ENCODE assay signal across 18 mouse cellular contexts in genomic region chr17:81737309-81737708, GRCm38 (mm10). TPM values are rescaled to one million over a fixed set of nuclear protein-coding genes. Genes with fewer than 3 reads are reported as not detected.
A peak's percentile ranks its signal among the peaks of the same experiment; 100 is the strongest.
DNase-seq lines count a peak whose midpoint lies in the region; ATAC-seq and TF ChIP-seq lines count a peak whose summit lies in the region.
"Had no signal": no experiment of that assay in that cellular context is flagged by ENCODE, and none has a peak within 500 bp of the region (broad histone marks: within the 10 kb centered on the region; RNA-seq: fewer than 3 reads in every experiment).

No protein-coding gene starts in this region.

- H3K36me3 ChIP-seq in heart, adult 2 months (ENCODE audit: control insufficient read depth, insufficient read depth, low read length), result peaks cover 7% of the 10 kb centered on the region
- H3K36me3 ChIP-seq in hindbrain, embryonic 14.5 days (replicated peaks; ENCODE audit: control insufficient read depth, insufficient read depth), result no peaks in the 10 kb centered on the region
- H3K36me3 ChIP-seq: stomach, embryonic 15.5 days had no signal

- H3K4me2 ChIP-seq in hindbrain, embryonic 14.5 days (replicated peaks), result no peak overlapping the region
- H3K4me2 ChIP-seq: stomach, embryonic 15.5 days had no signal

- H3K4me1 ChIP-seq in heart, adult 2 months (ENCODE audit: control insufficient read depth, insufficient read depth, low read length), result no peaks in the 10 kb centered on the region; the same call in none of the 2 replicates
- H3K4me1 ChIP-seq in hindbrain, embryonic 14.5 days (replicated peaks; ENCODE audit: control insufficient read depth, insufficient read depth, low read length), result no peaks in the 10 kb centered on the region
- H3K4me1 ChIP-seq: stomach, embryonic 15.5 days had no signal

- no peaks in the 10 kb centered on the region for H3K27me3 ChIP-seq in heart, adult 2 months (ENCODE audit: control insufficient read depth, insufficient read depth, low read length)
- H3K27me3 ChIP-seq in hindbrain, embryonic 14.5 days (ENCODE audit: control insufficient read depth, insufficient read depth, low read length), result no peaks in the 10 kb centered on the region
- H3K27me3 ChIP-seq: stomach, embryonic 15.5 days had no signal

- H3K9me3 ChIP-seq in hindbrain, embryonic 14.5 days (ENCODE audit: control insufficient read depth, low read length), result no peaks in the 10 kb centered on the region
- H3K9me3 ChIP-seq: stomach, embryonic 15.5 days had no signal

- 11% methylated on average over 4 of the region's 4 CpGs for WGBS in heart, adult 2 months
- 82% methylated on average over 4 of the region's 4 CpGs for WGBS in hindbrain, embryonic 14.5 days

- H3K79me2 ChIP-seq in heart, adult 2 months (replicated peaks; ENCODE audit: control insufficient read depth, insufficient read depth, low read length), result no peaks in the 10 kb centered on the region

- no peak for TF ChIP-seq EP300 in heart, adult 2 months (IDR thresholded peaks at IDR 0.05; ENCODE audit: insufficient read depth, low read depth, low read length)

- intact Hi-C loops in heart, adult 2 months (cut with DNase I), result loop anchor here (2.0 kb wide), 1 partner anchor 67 kb away; no protein-coding TSS in a partner anchor
- intact Hi-C loops in left cerebral cortex, adult 2 months (cut with DNase I), result no loop called here
- intact Hi-C loops in heart, postnatal 10 days (cut with DNase I), result no loop called here

- no peak for TF ChIP-seq CTCF in heart, adult 2 months (IDR thresholded peaks at IDR 0.05)
- TF ChIP-seq CTCF in left cerebral cortex, adult 2 months (IDR thresholded peaks at IDR 0.05), result no peak
- TF ChIP-seq CTCF in brain, embryonic 14.5 days (IDR thresholded peaks at IDR 0.05; ENCODE audit: borderline replicate concordance, extremely low read depth, insufficient read depth, insufficient read length), result no peak

- H3K4me3 ChIP-seq in heart, adult 2 months, result peak overlapping the region; percentile 32
- H3K4me3 ChIP-seq in left cerebral cortex, adult 2 months, result peak overlapping the region; percentile 38
- no peak overlapping the region for H3K4me3 ChIP-seq in hindbrain, embryonic 14.5 days (replicated peaks; ENCODE audit: low read length)

- ATAC-seq in hindbrain, embryonic 14.5 days (ENCODE audit: low FRiP score), result no peak
- ATAC-seq: hindbrain, embryonic 16.5 days; midbrain, embryonic 16.5 days had no signal

- no peak for TF ChIP-seq POLR2A in heart, adult 2 months (IDR thresholded peaks at IDR 0.05; ENCODE audit: insufficient read depth, low read depth, low read length)
- no peak for TF ChIP-seq POLR2A in brain, embryonic 14.5 days (IDR thresholded peaks at IDR 0.05; ENCODE audit: borderline replicate concordance, extremely low read depth, insufficient read depth, insufficient read length, poor library complexity, severe bottlenecking)

- no peak for DNase-seq in heart, adult 2 months
- no peak for DNase-seq in heart, postnatal 4 days
- no peak for DNase-seq in left cerebral cortex, adult 2 months (ENCODE audit: extremely low spot score in 1 of 2, low spot score in 2 of 2)
- DNase-seq in left cerebral cortex, adult 9 months (ENCODE audit: low spot score in 2 of 2), result no peak
- peak; percentile 7 for DNase-seq in brain, embryonic 14.5 days (ENCODE audit: low read depth)
- peak; percentile 27 to 33 for DNase-seq in heart, postnatal 10 days
- DNase-seq in gastrocnemius, adult 8-10 months (ENCODE audit: low spot score in 2 of 2), result no peak
- DNase-seq in hindbrain, embryonic 14.5 days (ENCODE audit: low spot score), result no peak
- DNase-seq: adrenal gland, postnatal 10 days; B cell, adult 2 months; cerebellum, adult 2 months; kidney, adult 9 months; kidney, postnatal 36 days; liver; thymus, postnatal 25 days had no signal

- peak overlapping the region; percentile 67 for H3K9ac ChIP-seq in heart, adult 2 months (ENCODE audit: low read depth, low read length)
- no peak overlapping the region for H3K9ac ChIP-seq in hindbrain, embryonic 14.5 days
- H3K9ac ChIP-seq: stomach, embryonic 15.5 days had no signal

- peak overlapping the region; percentile 83 for H3K27ac ChIP-seq in heart, adult 2 months
- peak overlapping the region; percentile 75 for H3K27ac ChIP-seq in left cerebral cortex, adult 2 months
- no peak overlapping the region for H3K27ac ChIP-seq in hindbrain, embryonic 14.5 days
- H3K27ac ChIP-seq: stomach, embryonic 15.5 days had no signal

RNA-seq across cellular contexts. Expression of gene Slc8a1, which starts 0.9 kb away (rescaled TPM):
- total RNA-seq in heart, adult 2 months (2021), result 100 to 1,000 TPM; 426 to 460 TPM
- 49.9 and 111 TPM in 2 replicates for polyA plus RNA-seq in heart, adult 2 months (2012; rRNA removed)
- 1,000 to 10,000 TPM; 1,020 to 1,023 TPM for total RNA-seq in heart, postnatal 4 days (2021)
- total RNA-seq in left cerebral cortex, adult 2 months (2021), result 100 to 1,000 TPM; 270 to 277 TPM
- polyA plus RNA-seq in brain, embryonic 14.5 days (2012; rRNA removed), result 10.1 and 20.6 TPM in 2 replicates
- total RNA-seq in heart, postnatal 10 days (2021), result 100 to 1,000 TPM; 595 to 645 TPM
- 10 to 100 TPM; 22.3 to 34.0 (median 27.7) TPM for total RNA-seq in gastrocnemius, adult 8-10 months (2022)
- polyA plus RNA-seq in hindbrain, embryonic 14.5 days (2014; fragmentation: Nextera tagmentation; extraction: Ambion mirVana), result 33.8 and 36.5 TPM in 2 replicates

Comparison
In these comparisons a context has a peak if more than half of its experiments do, and no peak if none do; other contexts are left out.
1. DNase-seq: peak in brain, embryonic 14.5 days (single experiment) and heart, postnatal 10 days (2 of 2); none in heart, adult 2 months (0 of 2), heart, postnatal 4 days (single experiment), left cerebral cortex, adult 2 months (0 of 2), left cerebral cortex, adult 9 months (0 of 2), gastrocnemius, adult 8-10 months (0 of 2) and hindbrain, embryonic 14.5 days (single experiment).
2. RNA of gene Slc8a1, which starts 0.9 kb away (total RNA-seq): 1,020 to 1,023 TPM in heart, postnatal 4 days, 595 to 645 TPM in heart, postnatal 10 days, 426 to 460 TPM in heart, adult 2 months and 270 to 277 TPM in left cerebral cortex, adult 2 months; 22.3 to 34.0 TPM in gastrocnemius, adult 8-10 months; every median in the first group is over 4 times any median in the second.